Mouse (Mus musculus) E14TG2a.4 (cell line): Measurements from ENCODE around the gene Icmt.

Source experiments
- CTCF ChIP-seq: conservative IDR thresholded peaks from 2 replicates; pipeline ENCODE4 v1.5.1; 2014; ENCODE audit warnings: low read length
- NANOG ChIP-seq: IDR thresholded peaks from 2 replicates; pipeline ENCODE4 v1.6.1; 2014; ENCODE audit warnings: borderline replicate concordance, low read length, mixed read lengths
- POU5F1 ChIP-seq: IDR thresholded peaks from 2 replicates; pipeline ENCODE4 v1.6.1; 2014; ENCODE audit warnings: low read length, borderline replicate concordance

DNA sequence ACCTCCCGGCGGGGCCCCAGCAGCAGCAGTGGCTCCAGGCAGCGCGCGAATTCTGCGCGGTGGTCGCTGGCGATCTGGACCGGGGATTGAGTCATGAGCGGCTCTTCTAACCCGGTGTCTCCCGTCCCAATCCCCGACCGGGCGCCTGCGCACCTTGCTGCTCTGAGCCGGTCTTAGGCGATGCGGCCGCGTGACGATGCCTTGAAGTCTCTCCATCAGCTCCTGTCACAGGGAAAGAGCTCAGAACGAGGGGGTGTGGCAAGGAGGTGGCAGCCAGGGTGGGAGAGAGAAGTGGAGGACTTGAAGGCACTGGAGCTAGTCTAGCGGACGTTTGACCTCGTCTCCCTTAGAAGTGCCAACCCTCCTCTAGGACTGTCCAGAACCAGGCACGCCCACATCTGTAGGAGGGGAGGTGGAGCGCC, 16.2 kb downstream of the Icmt start:
- TF ChIP-seq POU5F1, result no peak
- TF ChIP-seq CTCF, result no peak
- TF ChIP-seq NANOG, result no peak
